Mouse (Mus musculus) liver (tissue): Measurements from ENCODE around the gene Tmem179.

ENCODE experiments used
- DNase-seq: peaks from one replicate; pipeline ENCODE4 v3.0.0-alpha.2; 2020; ENCODE audit warnings: mixed read lengths

Tmem179 gene

DNA sequence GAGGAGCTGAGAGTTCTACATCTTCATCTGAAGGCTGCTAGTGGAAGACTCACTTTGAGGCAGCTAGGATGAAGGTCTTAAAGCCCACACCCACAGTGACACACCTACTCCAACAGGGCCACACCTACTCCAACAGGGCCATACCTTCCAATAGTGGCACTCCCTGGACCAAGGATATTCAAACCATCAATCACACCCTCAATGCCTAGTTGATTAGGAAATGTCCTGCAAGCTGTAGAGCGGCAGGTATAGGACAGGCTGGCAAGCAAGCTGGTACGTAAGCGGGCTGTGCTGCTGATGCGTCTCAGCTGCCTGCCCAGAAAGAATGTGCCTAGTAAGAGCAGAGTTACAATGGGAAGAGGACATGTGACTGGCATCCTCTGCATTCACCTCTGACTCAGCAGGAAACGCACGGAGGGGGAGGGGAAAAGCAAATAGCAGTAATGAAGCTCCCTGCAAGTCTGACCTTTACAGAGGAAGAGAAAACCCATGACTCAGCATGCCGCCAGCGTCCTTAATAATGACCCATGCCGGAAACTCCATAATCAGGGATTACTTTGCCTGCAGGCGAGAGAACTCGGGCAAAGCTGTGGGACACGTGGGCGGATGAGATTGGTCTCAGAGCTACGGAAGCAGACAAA lies at the start of gene Tmem179:
Gene Tmem179 (minus strand): TSS at position 51 of the 641 bp plus-strand sequence.
- DNase-seq: peak; percentile 63

DNA sequence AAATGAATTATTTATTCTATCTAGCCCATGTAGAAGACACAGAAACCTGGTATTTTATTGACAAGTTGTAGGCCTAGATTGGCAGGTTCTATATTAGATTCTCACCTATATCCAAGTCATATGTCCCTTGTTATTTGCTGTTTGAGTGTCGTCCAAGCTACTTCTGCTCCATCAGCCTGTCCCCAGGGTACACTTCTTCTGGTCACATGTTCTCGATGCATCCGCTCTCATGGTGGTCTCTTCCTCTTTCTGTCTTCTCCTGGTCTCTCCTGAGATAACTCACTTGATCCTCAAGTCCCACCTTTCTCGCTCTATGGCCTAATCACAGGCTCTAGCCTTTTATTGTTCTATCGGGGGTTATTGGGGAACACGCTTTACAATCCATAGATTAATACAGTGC lies 46.5 kb upstream of the Tmem179 start:
- no peak for DNase-seq

DNA sequence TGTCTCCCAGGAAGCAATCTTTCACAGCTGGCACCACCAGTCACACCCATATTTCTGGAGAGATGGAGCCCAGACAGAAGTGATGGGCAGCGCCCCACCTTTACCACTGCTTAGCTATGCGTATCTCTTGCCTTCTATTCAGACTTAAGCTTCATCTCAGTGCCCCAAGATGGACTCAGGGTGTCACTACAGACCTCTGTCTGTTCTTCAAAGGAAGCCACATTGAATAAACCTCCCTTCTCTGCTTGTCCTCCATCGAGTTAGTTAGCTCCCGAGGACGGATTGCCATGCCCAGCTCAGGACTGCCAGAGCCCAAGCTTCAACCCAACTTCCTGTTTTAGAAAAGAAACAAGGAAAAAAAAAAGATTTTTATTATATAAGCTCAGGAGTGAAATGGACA lies 45.9 kb upstream of the Tmem179 start:
- DNase-seq: no peak

DNA sequence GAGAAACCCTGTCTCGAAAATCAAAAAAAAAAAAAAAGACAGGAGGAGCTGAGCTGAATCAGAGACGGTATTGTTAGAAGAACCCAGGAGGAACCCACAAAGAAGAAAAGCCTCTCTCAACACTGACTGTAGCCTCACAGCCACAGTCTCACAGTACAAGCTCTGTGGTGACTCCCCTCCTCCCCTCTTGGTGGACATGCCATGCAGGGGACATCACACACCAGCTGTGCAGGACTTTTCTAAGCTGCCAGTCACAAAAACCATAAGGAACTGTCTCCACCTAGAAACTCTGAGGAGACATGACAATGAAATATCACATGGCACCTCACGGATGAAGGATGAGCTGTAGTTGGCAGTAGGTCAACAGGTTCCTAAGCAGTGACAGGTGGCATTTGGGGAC lies 44.6 kb upstream of the Tmem179 start:
- DNase-seq: no peak

DNA sequence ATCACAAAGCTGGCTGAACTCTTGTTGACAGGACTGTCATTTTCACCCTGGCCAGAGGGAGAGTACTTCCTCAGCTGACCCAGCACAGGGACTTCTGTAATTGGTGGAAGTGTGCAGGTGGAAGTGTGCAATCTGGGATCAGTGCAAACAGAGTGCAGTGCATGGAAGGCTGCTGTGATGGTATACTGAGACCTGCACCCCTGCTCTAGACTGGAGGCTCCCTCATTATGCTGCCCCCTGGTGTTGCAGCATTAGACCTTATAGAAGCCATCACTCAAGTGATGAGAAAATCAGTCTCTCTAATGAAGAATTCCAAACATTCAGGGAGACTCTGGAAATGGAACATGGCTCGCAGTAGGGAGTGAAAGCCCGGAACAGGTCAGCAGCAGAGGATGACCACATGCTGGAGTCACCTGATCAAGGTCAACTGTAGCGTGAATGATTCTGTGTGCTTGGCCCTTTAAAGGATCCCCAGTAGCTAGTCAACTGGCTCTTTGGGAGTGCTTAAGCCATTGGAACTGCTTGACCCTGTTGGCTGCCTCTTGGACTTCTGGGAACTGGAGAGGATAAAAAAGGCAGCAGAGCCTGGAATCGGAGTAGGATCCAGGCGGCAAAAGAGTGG lies 43.7 kb upstream of the Tmem179 start:
- DNase-seq: peak; percentile 27

DNA sequence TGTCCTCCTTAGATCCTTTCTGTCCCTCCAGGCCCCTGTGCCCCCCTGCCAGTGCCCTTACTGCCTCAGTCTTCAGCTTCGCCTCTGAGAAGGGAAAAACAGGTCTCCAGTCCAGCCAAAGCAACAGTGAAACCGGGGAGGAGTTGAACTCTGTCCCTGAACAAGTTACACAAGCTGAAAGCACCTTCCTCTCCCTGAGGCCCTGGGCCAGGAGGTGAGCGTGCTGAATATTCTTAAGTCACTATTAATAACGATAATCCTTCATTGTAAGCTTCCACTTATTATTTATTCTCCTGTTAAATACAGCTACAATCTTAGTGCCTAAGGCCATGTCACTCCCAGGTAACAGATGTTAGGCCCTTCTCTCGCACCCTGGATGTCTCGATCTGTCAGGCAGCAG lies 43.1 kb upstream of the Tmem179 start:
- no peak for DNase-seq

DNA sequence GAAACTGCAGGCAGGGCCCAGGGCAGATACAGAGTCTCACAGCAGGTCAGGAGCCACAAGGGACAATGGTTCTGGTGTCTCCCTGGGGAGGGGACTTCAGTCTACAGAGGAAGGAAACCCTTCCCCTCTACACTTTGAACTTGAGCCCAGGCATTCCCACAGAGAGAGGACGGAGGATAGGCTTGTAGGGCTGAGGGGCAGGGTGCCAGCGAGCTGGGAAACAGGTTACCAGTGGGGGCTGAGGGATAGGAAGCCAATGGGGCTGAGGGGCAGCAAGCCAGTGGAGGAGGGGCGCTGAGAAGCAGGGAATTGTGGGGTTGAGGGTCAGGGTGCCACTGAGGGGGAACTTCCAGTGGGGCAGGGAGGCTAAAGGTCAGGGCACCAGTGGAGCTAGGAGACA lies 42.7 kb upstream of the Tmem179 start:
- no peak for DNase-seq

DNA sequence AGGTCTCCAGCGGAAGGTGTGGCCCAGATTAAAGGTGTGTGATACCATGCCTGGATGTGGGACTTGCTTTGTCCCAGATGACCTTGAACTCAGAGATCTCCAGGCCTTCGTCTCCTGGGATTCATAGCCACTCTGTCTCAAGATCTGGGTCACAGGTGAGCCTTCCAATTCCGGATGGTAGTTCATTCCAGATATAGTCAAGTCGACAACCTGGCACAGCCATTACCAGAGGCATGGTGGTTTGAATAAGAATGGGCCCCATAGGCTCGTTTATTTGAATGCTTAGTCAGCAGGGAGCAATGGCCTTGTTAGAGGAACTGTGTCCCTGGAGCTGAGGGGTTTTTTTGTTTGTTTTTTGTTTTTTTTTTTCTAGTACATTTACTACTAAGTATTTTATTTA lies 40.7 kb upstream of the Tmem179 start:
- no peak for DNase-seq

DNA sequence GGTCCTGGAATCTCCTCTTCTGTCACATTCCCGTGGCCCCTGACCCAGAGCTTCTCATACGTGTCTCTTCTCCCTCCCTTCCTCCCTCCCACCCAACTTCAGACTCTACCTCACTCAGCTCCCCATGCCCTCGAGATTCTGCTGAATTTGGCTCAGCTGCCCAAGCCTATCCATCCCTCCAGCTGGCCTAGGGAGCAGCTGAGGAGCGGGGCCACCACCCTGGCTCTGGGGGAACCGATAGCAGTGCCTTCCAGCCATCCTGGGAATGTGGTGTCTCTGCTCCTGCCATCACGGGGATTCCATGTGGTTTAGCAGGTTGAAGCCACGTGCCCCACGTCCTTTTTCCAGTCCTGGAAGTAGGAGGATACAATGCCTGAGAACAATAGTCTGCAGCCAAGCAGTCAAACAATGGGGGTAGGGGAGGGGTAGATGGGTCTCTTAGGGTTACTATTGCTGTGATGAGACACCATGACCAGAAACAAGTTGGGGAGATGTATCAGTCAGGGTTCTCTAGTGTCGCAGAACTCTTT lies 40.0 kb upstream of the Tmem179 start:
- no peak for DNase-seq

DNA sequence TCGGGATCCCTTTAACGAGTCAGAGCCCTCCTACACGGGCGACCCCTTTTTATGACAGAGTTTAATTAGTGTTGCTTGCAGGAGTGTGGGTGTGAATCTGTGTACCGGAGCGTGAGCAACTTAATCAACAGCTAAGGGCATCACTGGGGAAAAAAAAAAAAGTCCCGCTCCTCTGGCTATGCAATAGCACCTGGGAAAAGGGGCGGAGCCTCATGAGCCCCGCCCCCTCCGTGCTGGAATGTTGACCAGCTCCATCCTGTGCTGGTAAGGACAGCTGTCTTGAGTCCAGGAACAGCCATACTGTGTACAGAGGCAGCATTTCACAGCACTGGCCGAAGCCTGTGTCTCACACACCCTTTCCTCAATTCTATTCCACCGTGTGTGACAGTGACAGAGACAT lies 38.4 kb upstream of the Tmem179 start:
- peak; percentile 57 for DNase-seq

DNA sequence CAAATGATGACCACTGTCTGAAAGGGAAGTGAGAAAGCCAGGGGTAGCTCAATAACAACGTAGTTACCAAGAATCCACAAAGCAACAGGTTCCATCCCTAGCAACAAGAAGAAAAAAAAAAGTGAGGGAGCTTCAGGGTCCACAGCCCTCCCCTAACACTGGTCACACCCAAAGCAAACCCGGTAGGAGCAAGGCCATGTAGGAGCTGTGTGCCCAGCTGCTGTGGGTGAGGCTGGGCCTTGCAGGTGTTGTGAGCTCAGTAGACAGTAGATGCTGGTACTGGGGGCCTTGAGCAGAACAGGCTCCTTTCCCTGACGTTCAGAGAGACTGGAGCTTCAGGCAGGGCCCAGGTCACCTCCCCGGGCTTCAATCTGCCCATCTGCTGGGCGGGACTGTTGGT lies 36.0 kb upstream of the Tmem179 start:
- no peak for DNase-seq

DNA sequence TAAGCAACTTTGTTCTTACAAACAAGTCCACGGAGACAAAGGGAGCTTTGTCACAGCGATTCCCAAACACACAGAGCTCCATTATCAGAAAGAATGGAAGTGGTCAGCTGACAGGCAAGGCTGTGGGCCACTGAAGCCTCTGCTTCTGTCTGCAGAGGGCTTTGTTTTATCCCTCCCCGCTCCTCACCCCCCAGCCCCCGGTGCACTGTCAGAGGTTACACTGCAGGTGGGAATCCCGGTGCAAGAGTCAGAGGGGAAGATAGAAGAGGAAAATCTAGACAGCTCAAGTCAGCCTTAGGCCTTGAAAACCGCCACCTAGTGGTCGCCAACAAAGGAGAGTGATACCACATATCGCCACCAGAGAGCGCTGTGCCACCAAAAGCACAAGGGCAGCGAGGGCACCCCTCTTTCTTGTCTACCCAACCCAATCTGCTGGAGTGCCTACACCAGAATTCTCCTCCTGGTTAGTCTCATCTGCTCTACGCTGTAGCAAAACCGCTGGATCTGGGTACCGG lies 35.4 kb upstream of the Tmem179 start:
- DNase-seq: peak; percentile 75

DNA sequence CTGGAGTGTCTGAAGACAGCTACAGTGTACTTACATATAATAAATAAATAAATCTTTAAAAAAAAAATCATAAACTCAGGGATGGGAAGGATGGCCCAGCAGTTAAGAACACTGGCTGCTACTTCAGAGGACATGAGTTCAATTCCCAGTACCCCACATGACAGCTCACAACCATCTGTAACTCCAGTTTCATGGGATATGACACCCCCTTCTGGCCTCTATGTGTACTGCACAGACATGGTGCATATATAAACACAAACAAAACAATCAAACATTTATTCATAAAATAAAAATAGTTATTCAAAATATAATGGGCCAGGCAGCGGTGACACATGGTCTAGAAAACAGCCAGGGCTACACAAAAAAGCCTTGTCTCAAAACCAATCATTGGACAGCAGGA lies 32.7 kb upstream of the Tmem179 start:
- DNase-seq: no peak

DNA sequence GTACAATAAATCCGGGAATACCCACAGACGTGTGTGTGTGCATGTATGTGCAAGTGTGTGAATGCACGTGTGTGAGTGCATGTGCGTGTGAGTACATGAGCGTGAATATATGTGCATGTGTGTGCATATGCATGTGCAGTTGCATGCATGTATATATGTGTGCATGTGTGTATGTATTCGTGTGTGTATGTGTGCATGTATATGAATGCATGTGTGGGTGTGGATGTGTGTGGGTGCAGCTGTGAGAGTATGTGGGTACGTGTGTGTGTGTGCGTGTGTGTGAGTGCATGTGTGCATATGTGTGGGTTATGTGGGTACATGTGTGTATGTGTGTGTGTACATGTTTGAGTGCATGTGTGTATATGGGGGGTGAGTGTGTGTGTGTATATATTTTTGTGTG lies 29.6 kb upstream of the Tmem179 start:
- DNase-seq: no peak

DNA sequence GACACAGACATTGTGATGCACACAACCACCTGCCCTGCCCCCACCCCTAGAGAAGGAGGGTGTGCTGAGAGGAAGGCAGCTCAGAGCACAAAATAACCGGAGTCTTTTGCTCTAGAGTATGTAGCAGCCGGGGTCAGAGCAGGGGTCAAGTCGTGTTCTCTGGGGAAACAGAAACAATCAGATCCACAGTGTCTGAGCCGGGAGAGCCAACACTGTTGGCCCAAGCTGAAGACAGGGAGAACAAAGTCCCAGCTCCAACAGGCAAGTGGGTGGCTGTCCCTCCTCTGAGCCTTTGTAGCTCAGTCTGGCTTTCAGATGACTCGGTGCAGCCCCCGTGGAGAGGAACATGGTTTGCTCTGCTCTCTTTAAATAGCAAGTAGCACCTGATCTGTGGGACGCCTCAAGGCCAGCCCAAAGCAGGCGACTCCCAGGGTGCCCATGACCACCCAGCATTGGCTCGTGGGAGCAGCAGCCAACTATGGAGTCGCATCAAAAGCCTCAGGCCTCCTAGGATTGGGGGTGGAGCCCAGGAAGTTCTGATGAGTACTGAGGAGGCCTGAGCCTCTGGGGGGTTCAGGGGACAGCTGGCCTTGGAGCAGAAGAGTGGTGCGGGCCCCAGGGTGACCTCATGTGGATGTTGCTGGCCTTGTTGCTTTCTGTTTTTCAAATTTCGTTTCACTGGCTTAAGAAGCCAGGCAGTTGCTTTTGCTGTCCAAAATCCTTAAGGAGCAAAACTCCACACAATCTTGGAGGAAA lies 28.6 kb upstream of the Tmem179 start:
- DNase-seq: no peak

DNA sequence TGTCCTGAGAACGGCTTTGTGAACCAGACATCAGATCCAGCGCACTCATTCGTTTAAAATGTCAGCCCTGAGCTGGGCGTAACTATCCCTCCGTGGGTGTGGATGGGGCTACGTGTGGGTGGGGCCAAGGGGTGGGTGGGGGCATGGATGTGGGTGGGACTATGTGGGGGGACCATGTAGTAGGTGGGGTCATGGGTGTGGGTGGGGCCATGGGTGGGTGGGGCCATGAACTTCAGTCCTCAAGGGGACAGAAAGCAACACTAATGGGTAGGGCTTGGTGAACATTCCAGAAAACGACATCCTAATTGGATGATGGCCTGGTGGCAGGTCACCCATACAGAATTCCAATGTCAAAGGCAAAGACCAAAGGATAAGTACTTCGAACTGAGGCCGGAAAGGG lies 27.4 kb upstream of the Tmem179 start:
- no peak for DNase-seq

DNA sequence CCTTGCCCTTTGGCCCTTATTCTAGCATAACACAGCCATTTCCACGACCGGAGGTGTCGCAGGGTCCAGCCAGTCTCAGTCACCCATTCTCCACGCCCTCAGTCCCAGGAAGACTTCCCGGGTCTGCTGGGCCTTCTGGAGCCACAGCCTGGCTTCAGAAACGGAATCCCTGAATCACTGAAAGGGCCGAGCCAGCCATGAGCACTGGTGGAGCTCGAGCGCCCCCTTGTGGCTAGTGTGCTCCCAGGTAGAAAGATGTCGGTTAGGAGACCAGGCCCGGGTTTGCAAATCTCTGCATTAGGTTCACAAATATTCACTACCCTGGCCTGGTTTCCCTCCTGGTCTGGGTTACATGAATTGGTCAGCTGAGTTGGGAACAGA lies 26.4 kb upstream of the Tmem179 start:
- peak; percentile 83 for DNase-seq

DNA sequence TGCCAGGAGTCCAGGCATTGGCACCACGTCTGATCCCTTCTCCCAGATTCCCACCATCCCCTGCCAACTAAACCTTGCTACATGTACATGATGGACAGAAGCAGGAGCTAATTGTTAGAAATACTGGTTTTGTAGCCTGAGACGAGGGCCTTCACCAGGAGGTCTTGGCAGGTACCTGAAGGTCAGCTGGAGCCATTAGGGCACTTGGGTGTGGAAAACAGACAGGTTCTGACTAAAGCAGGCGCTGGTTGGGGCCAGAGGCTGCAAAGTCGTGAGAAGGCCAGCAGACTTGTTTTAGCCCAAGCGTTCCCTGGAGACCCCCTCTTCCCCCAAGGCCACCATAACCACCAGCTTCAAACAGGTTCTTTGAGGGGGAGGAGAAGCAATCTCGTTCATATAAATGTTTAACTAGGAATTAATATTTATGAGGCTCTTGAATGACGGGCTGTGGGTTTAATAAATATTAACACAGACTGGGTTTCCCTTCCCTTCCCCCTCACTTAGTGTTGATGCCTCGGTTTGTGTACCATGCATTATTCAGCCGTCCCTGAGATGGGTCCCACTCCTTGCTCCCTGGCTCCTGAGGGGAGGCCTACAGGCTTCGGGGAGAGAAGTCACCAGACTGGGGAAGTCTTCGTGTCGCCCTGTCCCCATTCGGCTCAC lies 25.8 kb upstream of the Tmem179 start:
- DNase-seq: no peak

DNA sequence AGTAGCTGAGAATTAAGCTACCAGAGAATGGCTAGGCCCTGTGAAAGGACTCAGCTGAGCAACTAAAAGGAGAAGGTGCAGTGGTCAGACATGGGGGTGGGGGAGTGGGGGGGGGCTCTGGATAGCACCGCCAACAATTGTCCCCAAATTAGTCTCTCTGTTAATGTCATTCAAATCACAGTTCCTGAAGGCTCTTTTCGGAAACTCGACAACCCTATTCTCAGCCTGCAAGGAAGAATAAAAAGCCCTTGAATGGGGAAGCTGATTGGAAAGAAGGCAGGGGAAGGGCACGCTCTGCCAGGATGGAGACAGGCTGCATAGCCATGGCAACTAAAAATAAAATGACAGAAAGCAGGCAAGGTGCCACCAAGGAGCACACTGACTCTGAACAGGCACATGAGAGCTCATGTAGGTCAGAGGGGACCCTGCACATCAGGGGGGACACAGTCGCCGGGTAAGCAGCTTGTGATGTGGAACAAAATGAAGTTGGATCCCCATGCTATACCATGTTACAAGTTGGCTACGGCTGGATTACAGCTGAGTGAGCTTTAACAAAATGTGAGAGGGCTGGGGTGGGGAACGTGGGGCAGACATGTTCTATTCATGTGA lies 25.0 kb upstream of the Tmem179 start:
- DNase-seq: no peak

DNA sequence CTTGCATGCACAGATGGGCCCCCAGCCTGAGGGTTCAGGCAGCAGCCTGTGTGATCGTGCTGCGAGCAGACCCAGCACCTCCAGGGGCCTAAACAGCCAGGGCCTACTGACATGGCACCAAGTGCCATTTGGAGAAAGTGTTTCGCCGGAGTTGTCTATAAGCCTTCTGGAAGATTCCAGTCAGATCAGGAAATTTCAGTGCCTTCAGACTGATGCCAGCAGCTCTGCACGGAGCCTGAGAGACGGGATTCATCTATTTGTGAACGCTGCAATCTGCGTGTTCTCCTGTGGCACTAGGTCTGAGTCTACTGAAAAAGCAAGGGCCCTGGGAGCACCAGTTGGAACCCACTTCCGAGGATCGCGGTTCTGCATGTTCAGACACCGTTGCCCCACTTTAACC lies 23.8 kb upstream of the Tmem179 start:
- no peak for DNase-seq

DNA sequence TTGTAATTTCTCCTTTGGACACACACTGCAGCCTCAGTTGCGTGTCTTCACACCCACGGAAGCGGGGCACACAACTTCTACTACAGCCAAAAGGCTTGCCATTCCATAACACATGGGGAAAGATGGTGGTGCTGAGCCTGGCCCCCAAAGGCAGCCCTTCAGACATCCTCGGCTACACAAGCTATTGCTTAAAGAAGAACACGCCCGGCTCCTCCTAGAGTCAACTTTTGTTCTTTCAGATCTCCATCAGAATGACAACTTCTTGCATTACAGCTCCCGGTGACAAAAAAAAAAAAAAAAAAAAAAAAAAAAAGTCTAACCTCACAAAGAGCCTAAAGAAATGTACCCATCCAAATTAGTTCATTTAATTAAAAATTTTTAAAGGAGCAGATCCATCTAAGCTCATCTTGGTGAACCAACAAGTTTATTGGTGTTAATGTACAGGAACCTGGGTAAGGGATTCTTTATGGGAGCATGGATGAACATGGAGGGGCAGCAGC lies 23.0 kb upstream of the Tmem179 start:
- no peak for DNase-seq

DNA sequence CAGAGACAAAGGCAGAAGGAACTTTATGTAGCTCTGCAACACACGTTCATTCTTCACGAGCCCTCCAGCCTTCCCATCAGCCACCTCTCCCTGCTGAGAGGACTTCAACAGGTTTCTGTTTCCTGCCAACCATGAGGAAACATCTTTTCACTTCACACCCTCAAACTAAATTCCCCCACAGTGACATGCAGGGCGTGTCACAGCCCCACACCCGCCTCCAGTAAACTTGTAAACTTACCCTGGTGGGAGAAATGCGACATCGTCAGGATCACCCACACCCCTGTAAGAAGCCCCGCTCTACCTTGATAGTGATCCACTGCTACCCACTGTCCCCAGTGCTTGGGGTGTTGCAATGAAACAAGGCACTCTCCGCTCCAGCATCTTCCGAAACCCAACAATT lies 21.8 kb upstream of the Tmem179 start:
- no peak for DNase-seq

DNA sequence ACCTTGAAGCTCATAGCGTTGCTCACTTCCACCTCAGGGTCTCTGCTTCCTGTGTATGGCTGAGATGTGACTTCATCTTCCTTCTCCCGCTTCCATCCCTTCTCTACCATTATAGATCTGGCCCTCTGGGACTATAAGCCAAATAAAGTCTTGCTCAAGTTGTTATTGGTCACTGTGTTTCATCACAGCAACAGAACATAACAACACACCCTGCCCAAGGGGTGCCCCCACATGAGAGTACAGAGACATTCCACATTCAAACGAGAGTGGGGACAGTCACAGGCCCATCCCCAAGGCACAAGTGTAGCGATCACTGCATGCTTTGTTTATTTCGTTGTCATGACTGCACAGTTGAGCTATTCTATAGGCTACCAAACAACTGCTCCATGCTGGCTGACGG lies 20.7 kb upstream of the Tmem179 start:
- DNase-seq: no peak
